Mouse (Mus musculus) olfactory bulb, adult 2 months (tissue): Measurements from ENCODE around the gene Nat8f3.

Experiments used
- CTCF ChIP-seq: fragments of 200-500 bp; IDR thresholded peaks from 2 replicates; pipeline ENCODE4 v1.5.1; 2012; ENCODE audit warnings: low read depth, mild to moderate bottlenecking, low read length, moderate library complexity; ENCODE audit not compliant: insufficient read depth
- POLR2A ChIP-seq: fragments of 200-500 bp; IDR thresholded peaks from 2 replicates; pipeline ENCODE4 v1.6.1; 2012; ENCODE audit warnings: mild to moderate bottlenecking, low read depth, low read length, moderate library complexity; ENCODE audit not compliant: insufficient read depth

GRCm38 (mm10) chr6:85813339-85813738 lies 47.8 kb upstream of the Nat8f3 start:
- TF ChIP-seq POLR2A (no peak), CTCF (no peak)
